Mouse (Mus musculus) ES-E14 (cell line): ENCODE data around the gene Rasl10b.

Experiments
- CHD2 ChIP-seq: IDR thresholded peaks from 2 replicates; pipeline ENCODE4 v1.6.1; 2014; ENCODE audit warnings: mild to moderate bottlenecking, low read depth, low read length, inconsistent platforms
- ZNF384 ChIP-seq: IDR thresholded peaks from 2 replicates; pipeline ENCODE4 v1.6.1; 2012; ENCODE audit warnings: low read depth, low read length, inconsistent platforms

DNA sequence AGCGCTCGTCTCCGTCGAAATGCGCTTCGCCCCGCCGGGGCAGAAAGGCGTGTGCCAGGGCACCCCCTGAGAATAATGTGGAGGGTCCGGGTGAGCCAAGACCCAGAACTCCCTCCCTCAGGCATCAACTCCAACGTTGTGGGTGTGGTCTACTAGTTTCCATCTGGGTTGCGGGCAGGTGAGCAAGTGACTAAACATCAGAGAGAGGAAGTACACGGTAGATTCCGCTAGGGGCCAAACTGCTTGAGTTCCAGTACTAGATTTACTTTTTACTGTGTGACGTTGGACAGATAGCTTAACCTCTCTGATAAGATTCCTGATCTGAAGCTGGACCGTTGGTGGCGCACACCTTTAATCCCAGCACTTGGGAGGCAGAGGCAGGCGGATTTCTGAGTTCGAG is 36.1 kb downstream of the Rasl10b start:
- TF ChIP-seq CHD2 = no peak
- no peak for TF ChIP-seq ZNF384
